Mouse (Mus musculus): Measurements from ENCODE around the gene Catsper1. TPM values are rescaled to one million over a fixed set of nuclear protein-coding genes. Genes with fewer than 3 reads are reported as not detected.
"Not testable (repeated sequence)": the region's sequence is repeated elsewhere in the genome, so short reads cannot be mapped to it uniquely, and the experiment has no call there.

Gene Catsper1
- polyA plus RNA-seq, 1 experiment: 262 TPM

DNA sequence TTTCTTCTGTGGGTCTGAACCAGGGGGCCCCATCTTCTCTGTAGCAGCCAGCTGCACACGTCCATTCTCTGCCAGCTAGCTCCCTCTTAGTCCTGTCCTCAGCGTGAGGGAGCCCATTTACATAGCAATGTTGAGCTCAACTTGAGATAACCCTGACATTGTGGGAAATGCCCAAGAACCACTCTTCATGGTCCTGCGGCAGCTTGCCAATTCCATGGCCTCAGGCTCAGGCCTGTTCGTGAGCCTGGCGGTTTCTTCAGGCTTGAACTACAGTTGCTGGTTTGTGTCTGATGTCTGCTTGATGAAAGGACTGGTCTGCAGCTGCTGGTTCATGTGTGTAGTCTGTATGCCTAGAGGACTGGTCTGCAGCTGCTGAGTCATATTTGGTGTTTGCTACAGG lies 800 bp upstream of the Catsper1 start:
- no peak overlapping the region for H3K27ac ChIP-seq (ENCODE audit: control insufficient read depth, insufficient read depth, low read depth, low read length)
- peak overlapping the region; percentile 44 for H3K4me3 ChIP-seq (ENCODE audit: control insufficient read depth, low read depth, low read length)
- no peaks in the 10 kb centered on the region for H3K36me3 ChIP-seq (ENCODE audit: control insufficient read depth, insufficient read depth, low read length)
- H3K4me1 ChIP-seq (ENCODE audit: control insufficient read depth, insufficient read depth, low read length): no peaks in the 10 kb centered on the region; the same call in 1 of the 2 replicates
- TF ChIP-seq CTCF (IDR thresholded peaks at IDR 0.05; ENCODE audit: control insufficient read depth, insufficient read depth, insufficient replicate concordance, low read depth, low read length): no peak
- TF ChIP-seq POLR2A (IDR thresholded peaks at IDR 0.05; ENCODE audit: control insufficient read depth, low read depth, low read length): no peak
- no peaks in the 10 kb centered on the region for H3K27me3 ChIP-seq (ENCODE audit: control insufficient read depth, insufficient read depth, low read length)

DNA sequence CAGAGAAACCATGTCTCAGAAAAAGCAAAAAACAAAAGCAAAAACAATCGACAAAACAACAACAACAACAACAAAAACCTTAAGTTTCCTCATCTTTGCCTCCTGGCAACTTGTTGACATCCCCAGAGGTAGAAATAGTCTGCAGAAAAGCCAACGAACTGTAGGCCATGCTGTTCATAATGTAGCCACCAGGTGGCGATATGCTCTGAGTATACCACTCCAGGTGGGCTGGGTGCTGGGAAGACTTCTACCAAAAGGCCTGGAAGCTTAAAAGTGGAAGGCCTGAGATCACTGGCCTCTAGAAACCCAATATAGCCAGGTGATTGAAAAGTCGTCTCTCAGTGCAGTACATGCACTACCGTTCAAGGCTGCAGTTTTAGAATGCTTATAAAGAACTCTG lies 2.4 kb downstream of the Catsper1 start:
- peak overlapping the region; percentile 78 for H3K4me3 ChIP-seq (ENCODE audit: control insufficient read depth, low read depth, low read length)
- H3K27ac ChIP-seq (ENCODE audit: control insufficient read depth, insufficient read depth, low read depth, low read length): no peak overlapping the region
- TF ChIP-seq CTCF (IDR thresholded peaks at IDR 0.05; ENCODE audit: control insufficient read depth, insufficient read depth, insufficient replicate concordance, low read depth, low read length) (peak; percentile 71; the same call in 1 of the 2 replicates), POLR2A (IDR thresholded peaks at IDR 0.05; ENCODE audit: control insufficient read depth, low read depth, low read length) (no peak)
- no peaks in the 10 kb centered on the region for H3K27me3 ChIP-seq (ENCODE audit: control insufficient read depth, insufficient read depth, low read length)
- peaks cover 6% of the 10 kb centered on the region for H3K4me1 ChIP-seq (ENCODE audit: control insufficient read depth, insufficient read depth, low read length)
- H3K36me3 ChIP-seq (ENCODE audit: control insufficient read depth, insufficient read depth, low read length): no peaks in the 10 kb centered on the region

DNA sequence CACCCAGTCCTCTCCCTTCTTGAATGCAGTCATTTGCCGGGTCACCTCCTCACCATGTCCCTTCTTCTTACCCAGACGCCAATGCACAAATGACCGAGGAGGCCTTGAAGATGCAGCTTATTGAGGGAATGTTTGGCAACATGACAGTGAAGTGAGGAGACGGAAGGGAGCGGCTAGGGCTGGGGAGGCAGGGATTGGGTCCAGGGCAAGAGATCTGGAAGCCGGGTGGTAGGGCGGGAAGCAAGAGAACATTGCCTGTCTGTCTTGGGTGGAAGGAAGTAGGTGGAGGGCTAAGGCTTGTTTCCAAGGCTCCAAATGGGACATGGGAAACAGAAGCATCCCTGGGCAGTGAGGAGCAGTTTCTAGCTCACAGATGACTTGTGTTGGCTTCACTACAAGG lies 5.8 kb downstream of the Catsper1 start:
- Histone ChIP-seq H3K4me1 (ENCODE audit: control insufficient read depth, insufficient read depth, low read length) (peaks cover 6% of the 10 kb centered on the region), H3K4me3 (ENCODE audit: control insufficient read depth, low read depth, low read length) (peak overlapping the region; percentile 55), H3K27ac (ENCODE audit: control insufficient read depth, insufficient read depth, low read depth, low read length) (no peak overlapping the region), H3K27me3 (ENCODE audit: control insufficient read depth, insufficient read depth, low read length) (no peaks in the 10 kb centered on the region), H3K36me3 (ENCODE audit: control insufficient read depth, insufficient read depth, low read length) (no peaks in the 10 kb centered on the region)
- TF ChIP-seq POLR2A (IDR thresholded peaks at IDR 0.05; ENCODE audit: control insufficient read depth, low read depth, low read length) (no peak), CTCF (IDR thresholded peaks at IDR 0.05; ENCODE audit: control insufficient read depth, insufficient read depth, insufficient replicate concordance, low read depth, low read length) (no peak)

DNA sequence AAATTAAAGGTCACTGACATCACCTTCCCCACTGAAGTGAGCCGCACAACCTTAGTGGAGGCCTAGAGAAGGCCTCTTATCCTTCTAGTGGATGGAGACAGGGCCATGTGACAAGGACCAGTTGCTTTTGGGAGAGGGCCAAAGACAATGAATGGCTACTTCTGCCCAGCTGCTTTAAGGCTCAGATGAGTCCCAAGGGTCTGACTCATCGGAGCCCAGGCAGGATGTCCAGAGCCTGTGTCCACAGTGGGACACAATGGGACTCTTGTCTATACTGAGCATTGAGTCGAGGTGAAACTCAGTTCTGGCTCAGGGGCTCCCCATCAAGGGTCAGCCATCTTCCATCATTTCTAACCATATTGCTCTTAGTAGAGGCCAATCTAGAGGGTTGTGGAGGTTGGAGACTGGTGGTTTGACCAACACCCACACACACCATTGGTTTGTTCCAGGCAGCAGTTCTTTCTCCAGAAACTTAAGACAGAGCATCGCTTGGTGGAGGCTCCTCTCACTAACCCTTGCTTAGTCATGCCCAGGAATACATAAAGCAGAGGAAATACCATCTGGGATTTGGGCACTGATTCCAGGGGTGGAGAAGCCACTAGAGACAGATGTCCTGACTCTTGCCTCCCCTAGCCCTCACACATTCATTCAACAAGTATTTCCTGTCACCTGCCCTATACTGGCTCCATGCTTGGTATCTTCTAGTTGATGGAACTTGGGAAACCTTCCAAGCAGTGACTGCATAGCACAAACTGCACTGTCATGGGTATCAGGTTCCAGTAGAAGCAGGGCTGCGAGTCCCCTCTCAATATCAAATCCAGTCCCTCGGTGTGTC lies 10.0 kb downstream of the Catsper1 start:
- H3K4me3 ChIP-seq (ENCODE audit: control insufficient read depth, low read depth, low read length): no peak overlapping the region
- TF ChIP-seq POLR2A (IDR thresholded peaks at IDR 0.05; ENCODE audit: control insufficient read depth, low read depth, low read length): no peak
- no peak for TF ChIP-seq CTCF (IDR thresholded peaks at IDR 0.05; ENCODE audit: control insufficient read depth, insufficient read depth, insufficient replicate concordance, low read depth, low read length)
- no peaks in the 10 kb centered on the region for H3K27me3 ChIP-seq (ENCODE audit: control insufficient read depth, insufficient read depth, low read length)
- peaks cover 8% of the 10 kb centered on the region for H3K4me1 ChIP-seq (ENCODE audit: control insufficient read depth, insufficient read depth, low read length)
- no peak overlapping the region for H3K27ac ChIP-seq (ENCODE audit: control insufficient read depth, insufficient read depth, low read depth, low read length)
- H3K36me3 ChIP-seq (ENCODE audit: control insufficient read depth, insufficient read depth, low read length): no peaks in the 10 kb centered on the region

DNA sequence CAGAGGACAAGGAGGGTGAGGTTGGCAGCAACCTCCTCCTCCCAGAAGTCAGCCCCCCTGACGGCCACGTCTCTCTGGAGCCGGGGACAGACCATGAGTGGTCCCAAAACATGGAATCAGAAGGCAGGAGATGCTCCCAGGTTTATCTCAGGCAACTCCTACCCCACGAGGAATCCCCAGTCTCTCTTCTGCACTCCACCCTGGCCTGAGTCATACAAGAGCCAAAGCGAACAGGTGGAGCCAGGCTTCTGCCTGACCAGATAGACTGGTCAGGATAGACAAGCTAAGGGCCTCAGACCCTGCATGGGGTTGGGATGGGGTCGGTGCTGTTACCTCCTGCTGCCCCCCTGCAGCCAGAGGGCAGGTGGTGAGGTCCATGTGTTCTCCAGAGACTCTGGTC lies 12.5 kb downstream of the Catsper1 start:
- Histone ChIP-seq H3K36me3 (ENCODE audit: control insufficient read depth, insufficient read depth, low read length) (no peaks in the 10 kb centered on the region), H3K27ac (ENCODE audit: control insufficient read depth, insufficient read depth, low read depth, low read length) (no peak overlapping the region), H3K27me3 (ENCODE audit: control insufficient read depth, insufficient read depth, low read length) (no peaks in the 10 kb centered on the region), H3K4me1 (ENCODE audit: control insufficient read depth, insufficient read depth, low read length) (peaks cover 3% of the 10 kb centered on the region), H3K4me3 (ENCODE audit: control insufficient read depth, low read depth, low read length) (no peak overlapping the region)
- TF ChIP-seq CTCF (IDR thresholded peaks at IDR 0.05; ENCODE audit: control insufficient read depth, insufficient read depth, insufficient replicate concordance, low read depth, low read length): no peak
- no peak for TF ChIP-seq POLR2A (IDR thresholded peaks at IDR 0.05; ENCODE audit: control insufficient read depth, low read depth, low read length)

DNA sequence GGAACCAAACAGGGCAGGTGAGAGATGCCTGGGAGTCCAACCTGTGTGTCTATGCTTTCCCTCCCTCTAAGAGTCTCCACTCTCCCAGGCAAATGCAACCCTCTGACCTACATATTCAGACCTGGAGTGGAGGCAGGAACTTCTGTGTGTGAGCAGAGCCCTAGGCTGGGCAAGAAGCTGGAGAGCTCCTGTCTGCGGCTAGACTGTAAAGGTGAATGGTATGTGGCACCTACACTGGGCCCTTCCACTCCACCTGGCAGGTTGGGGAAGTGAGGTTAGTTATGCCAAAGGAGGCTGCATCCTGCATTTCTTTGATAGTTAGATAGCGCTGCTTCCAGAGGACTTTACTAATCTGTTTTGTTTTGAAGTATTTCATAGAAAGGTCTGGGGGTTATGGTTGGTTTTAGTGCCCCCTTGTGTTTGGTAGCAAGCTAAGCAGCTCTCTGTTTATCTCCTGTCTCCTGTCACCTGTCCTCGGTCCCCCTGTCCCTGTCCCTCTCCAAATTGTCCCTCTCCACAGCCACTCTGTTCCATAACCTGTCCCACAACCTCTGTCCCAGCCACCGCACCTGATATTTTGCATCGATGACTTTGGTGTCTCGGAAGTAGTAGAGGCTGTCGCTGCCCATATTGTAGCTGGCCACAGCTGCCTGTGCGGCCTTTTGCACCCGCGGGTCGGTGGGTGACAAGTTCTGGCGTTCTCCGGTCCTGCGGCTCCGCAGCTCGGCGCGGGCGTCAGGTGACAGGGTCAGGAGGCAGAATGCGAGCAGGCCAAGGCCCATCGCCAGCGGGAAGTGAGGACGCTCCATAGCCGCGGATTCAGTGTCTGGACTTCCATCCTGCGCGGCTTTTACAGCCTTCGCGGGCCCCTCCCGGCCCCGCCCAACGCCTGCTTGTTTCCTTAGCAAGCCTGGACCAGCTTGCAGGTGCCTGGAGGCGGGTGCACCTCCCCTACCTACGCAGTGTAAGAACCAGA lies 13.3 kb downstream of the Catsper1 start:
- Histone ChIP-seq H3K36me3 (ENCODE audit: control insufficient read depth, insufficient read depth, low read length) (no peaks in the 10 kb centered on the region), H3K27ac (ENCODE audit: control insufficient read depth, insufficient read depth, low read depth, low read length) (no peak overlapping the region), H3K27me3 (ENCODE audit: control insufficient read depth, insufficient read depth, low read length) (no peaks in the 10 kb centered on the region), H3K4me1 (ENCODE audit: control insufficient read depth, insufficient read depth, low read length) (peaks cover 3% of the 10 kb centered on the region), H3K4me3 (ENCODE audit: control insufficient read depth, low read depth, low read length) (peak overlapping the region; percentile 1; the same call in 1 of the 2 replicates)
- TF ChIP-seq POLR2A (IDR thresholded peaks at IDR 0.05; ENCODE audit: control insufficient read depth, low read depth, low read length) (no peak), CTCF (IDR thresholded peaks at IDR 0.05; ENCODE audit: control insufficient read depth, insufficient read depth, insufficient replicate concordance, low read depth, low read length) (peak; percentile 3; the same call in 1 of the 2 replicates)

DNA sequence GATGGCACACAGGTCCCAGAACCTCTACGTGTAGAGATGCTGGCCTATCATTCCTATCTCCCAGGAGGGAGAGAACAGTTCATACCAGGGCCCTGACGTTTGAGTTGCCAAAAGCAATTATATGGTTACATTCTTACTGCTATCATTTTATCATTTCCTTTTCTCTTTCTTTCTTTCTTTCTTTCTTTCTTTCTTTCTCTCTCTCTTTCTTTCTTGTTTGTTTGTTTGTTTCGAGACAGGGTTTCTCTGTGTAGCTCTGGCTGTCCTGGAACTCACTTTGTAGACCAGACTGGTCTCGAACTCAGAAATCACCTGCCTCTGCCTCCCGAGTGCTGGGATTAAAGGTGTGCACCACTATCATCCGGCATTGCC lies 13.9 kb downstream of the Catsper1 start, which contains the start of gene Cst6:
Gene Cst6 (minus strand): TSS at position 73 of the 372 bp plus-strand sequence.
- not testable (repeated sequence) for H3K36me3 ChIP-seq (ENCODE audit: control insufficient read depth, insufficient read depth, low read length); H3K27me3 ChIP-seq (ENCODE audit: control insufficient read depth, insufficient read depth, low read length); H3K4me1 ChIP-seq (ENCODE audit: control insufficient read depth, insufficient read depth, low read length); H3K27ac ChIP-seq (ENCODE audit: control insufficient read depth, insufficient read depth, low read depth, low read length)
- peak within 1 kb of the TSS; percentile 1; the same call in 1 of the 2 replicates for H3K4me3 ChIP-seq (ENCODE audit: control insufficient read depth, low read depth, low read length)
